Mouse (Mus musculus) splenic B cell, adult 2 months (primary cell): ENCODE measurements around the gene Arl14.
"Not testable (repeated sequence)": the region's sequence is repeated elsewhere in the genome, so short reads cannot be mapped to it uniquely, and the experiment has no call there.

ENCODE experiments used
- DNase-seq: peaks from one replicate; pipeline ENCODE4 v3.0.0-alpha.2; 2011; ENCODE audit warnings: low read depth, low spot score
- H3K27me3 ChIP-seq: 2 replicates; pipeline ENCODE4 v1.6.1; 2012; ENCODE audit warnings: mild to moderate bottlenecking, low read length, moderate library complexity, mixed read lengths; ENCODE audit not compliant: control insufficient read depth, poor library complexity, insufficient read depth, severe bottlenecking
- H3K36me3 ChIP-seq: 2 replicates; pipeline ENCODE4 v1.6.1; 2012; ENCODE audit warnings: mild to moderate bottlenecking, low read length, moderate library complexity, mixed read lengths; ENCODE audit not compliant: control insufficient read depth, poor library complexity, insufficient read depth, severe bottlenecking

Gene Arl14

GRCm38 (mm10) chr3:69231522-69232138 is 9.4 kb downstream of the Arl14 start:
- no peaks in the 10 kb centered on the region for H3K27me3 ChIP-seq
- DNase-seq, result no peak
- H3K36me3 ChIP-seq, result no peaks in the 10 kb centered on the region

DNA sequence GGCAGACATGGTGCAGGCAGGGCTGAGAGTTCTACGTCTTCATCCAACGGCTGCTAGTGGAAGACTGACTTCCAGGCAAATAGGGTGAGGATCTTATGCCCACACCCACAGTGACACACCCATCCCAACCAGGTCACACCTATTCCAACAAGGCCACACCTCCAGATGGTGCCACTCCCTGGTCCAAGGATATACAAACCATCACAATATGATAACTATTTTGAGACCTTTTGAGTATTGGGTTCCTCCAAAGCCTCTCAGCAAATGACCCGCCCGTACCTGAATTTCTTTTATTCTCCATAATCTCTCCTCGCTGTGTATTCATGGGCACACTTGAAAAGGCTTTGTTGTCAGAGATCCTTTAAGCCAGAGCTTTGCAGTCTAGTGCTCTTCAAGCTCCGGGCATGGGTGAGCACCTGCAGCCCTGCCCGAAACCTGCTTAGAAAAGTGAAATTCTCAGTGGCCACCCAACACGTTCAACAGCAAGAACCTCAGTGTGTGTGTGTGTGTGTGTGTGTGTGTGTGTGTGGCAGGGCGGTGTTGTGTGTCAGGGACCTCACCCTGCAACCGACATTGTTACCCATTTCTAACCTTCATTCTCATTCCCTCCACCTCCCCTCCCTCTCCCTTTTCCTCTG is 11.5 kb downstream of the Arl14 start:
- not testable (repeated sequence) for H3K36me3 ChIP-seq, DNase-seq

GRCm38 (mm10) chr3:69234525-69234924 is 12.3 kb downstream of the Arl14 start:
- DNase-seq, result no peak
- Histone ChIP-seq H3K36me3 (no peaks in the 10 kb centered on the region), H3K27me3 (no peaks in the 10 kb centered on the region)

More for the DNA sequence above, 11.5 kb downstream of the Arl14 start:
- H3K27me3 ChIP-seq, result not testable (repeated sequence)

DNA sequence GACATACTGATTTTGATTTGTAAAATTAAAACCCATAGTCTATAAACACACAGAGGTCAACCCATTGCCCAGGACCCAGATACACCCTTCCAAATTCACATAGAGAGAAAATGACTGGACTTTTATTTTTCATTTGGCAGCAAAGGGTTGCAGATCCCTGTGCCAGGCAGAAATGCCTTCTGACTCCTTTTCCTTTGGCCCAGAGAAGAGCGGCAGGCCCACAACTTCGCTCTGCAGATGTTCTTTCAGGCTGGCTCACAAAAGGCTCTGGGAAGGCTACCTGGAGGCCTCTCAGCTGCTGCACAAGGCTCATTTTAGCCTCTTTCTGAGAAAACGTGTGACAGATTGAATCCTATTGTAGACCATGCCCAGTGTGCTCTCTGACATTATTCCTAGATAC is 13.6 kb downstream of the Arl14 start:
- Histone ChIP-seq H3K27me3 (no peaks in the 10 kb centered on the region), H3K36me3 (no peaks in the 10 kb centered on the region)
- DNase-seq, result no peak

DNA sequence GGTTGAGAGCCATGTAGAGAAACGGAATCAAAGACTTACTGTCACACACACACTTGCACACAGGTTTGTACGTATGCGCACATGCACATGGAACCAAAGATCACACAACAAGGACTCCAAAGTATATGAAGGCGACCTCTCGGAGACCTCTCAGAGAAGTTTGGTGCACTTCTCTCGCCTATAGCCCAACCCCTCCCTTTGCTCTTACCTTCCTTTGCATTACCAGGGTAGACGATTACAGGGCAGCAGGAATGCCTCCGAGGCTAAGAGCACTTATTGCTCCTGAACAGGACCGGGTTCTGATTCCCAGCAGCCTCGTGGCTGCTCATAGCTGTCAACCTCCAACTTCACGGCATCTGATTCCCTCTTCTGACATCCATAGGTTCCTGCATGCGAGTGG is 14.3 kb downstream of the Arl14 start:
- Histone ChIP-seq H3K36me3 (no peaks in the 10 kb centered on the region), H3K27me3 (no peaks in the 10 kb centered on the region)
- no peak for DNase-seq

DNA sequence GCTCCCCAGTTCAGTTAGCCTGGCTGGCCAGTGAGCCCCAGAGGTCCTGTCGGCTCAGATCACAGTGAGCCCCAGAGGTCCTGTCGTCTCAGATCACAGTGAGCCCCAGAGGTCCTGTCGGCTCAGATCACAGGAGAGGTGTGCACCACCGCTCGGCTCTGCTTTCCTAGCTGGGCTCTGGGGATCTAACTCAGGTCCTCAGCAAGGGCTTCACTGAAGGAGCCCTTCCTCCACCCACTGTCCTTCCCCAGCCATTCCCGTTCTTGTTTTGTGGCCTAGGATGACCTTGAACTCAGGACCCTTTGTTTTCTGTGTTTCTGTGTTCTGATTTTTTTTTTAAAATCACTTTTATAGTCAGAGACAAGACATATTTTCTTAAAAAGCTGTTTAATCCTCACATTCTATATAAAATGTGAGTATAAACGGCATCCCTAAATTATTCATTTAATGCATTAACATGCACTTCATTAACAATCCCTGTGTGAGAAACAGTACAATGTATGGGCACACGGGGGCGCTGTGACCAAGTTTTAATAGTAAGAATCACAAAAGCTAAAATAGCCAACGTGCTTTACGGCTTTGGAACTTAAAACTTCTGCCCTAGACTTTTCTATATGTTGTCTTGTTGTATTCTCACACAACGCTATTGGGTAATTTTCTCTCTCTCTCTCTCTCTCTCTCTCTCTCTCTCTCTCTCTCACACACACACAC is 16.1 kb downstream of the Arl14 start:
- H3K36me3 ChIP-seq, result no peaks in the 10 kb centered on the region
- DNase-seq, result peak; percentile 77
- no peaks in the 10 kb centered on the region for H3K27me3 ChIP-seq

DNA sequence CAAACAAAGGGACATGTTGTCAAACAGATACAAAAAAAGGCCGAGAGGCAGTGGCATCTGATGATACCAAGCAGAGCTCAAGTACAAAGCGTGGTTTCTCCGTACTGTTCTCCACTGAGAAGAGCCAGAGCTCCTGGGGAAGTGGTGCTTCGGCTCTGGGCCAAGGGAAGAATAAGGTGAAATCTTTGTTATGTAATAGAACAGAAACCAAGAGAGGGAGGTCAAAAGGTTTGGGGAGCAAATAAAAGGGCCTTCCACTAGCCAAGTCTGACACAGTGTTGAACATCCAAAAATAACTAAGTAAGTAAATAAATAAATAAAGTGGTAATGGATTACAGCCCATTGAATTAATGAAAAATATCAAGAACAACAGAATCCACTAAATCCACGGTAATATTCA is 17.0 kb downstream of the Arl14 start:
- Histone ChIP-seq H3K36me3 (no peaks in the 10 kb centered on the region), H3K27me3 (no peaks in the 10 kb centered on the region)
- DNase-seq, result no peak

GRCm38 (mm10) chr3:69241020-69241419 is 18.8 kb downstream of the Arl14 start:
- no peak for DNase-seq
- no peaks in the 10 kb centered on the region for H3K36me3 ChIP-seq
- no peaks in the 10 kb centered on the region for H3K27me3 ChIP-seq

DNA sequence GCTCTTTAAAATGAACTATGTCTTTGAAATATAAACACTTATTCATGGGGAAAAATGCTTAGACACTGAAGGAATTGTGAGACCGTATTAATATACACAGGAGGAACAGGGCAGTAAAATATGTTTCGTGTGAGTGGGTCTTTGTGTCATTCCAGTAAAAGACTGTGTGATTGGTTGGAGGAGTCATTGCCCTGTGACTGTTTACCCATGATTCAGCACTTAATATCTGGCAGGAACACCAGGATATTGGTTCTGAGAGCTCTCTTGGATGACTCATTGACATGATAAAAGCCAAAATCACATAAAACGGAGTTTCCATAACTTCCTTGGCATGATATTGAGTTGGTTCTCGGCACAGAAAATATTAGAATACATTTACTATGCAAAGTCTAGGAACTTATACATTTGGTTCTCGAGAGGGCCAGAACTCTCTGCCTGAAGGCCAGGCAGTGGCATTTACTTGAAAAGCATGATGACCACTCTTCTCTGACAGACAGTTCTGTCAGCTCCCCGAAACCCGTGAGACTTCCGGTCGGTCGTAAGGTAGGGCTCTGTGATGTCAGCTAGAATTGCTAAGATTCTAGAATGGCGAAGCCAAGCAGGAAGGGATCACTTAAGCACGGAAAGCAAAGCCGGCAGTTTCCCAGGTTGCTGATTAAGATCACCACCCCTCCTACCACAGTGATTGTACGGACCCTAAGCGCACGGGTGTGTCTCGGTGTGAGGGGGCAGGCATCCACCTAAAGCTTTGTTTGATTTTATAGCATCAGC is 31.1 kb downstream of the Arl14 start:
- H3K36me3 ChIP-seq, result no peaks in the 10 kb centered on the region
- H3K27me3 ChIP-seq, result no peaks in the 10 kb centered on the region
- no peak for DNase-seq

- DNase-seq, result no peak
- Histone ChIP-seq H3K36me3 (no peaks in the 10 kb centered on the region), H3K27me3 (no peaks in the 10 kb centered on the region)
Observed at GRCm38 (mm10) chr3:69254676-69255075, 32.5 kb downstream of the Arl14 start.

DNA sequence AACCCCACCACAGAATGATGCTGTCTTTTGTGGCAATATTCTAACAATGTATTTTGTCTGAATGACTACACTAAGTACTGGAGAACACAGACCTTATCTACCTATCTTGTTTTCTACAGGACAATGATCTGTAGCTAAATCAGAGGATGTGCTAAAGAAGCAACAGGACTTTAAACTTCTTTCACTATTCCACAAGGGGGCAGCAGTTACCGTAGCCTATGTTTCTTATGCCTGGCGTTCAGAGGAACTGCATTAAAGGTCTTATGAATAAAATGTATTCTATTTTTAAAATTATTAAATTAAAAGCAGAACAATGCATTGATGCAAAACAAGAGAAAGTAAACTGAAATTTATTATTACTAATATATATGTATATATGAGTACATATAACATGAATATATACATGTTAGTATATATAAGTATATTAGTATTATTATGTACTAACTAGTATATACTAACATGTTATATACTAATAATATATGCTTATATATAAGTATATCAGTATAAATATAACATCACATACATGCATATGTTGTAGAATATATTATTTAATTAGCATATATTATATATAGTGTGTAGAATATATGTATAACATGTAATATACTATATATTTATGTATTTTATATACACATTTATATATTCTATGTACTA is 35.0 kb downstream of the Arl14 start:
- DNase-seq, result peak; percentile 81
- H3K36me3 ChIP-seq, result no peaks in the 10 kb centered on the region
- H3K27me3 ChIP-seq, result no peaks in the 10 kb centered on the region

GRCm38 (mm10) chr3:69263010-69263643 is 40.9 kb downstream of the Arl14 start:
- DNase-seq, result no peak

GRCm38 (mm10) chr3:69264299-69264698 is 42.1 kb downstream of the Arl14 start:
- not testable (repeated sequence) for DNase-seq, H3K36me3 ChIP-seq, H3K27me3 ChIP-seq

More at GRCm38 (mm10) chr3:69263010-69263643, 40.9 kb downstream of the Arl14 start:
- Histone ChIP-seq H3K36me3 (no peaks in the 10 kb centered on the region), H3K27me3 (no peaks in the 10 kb centered on the region)

DNA sequence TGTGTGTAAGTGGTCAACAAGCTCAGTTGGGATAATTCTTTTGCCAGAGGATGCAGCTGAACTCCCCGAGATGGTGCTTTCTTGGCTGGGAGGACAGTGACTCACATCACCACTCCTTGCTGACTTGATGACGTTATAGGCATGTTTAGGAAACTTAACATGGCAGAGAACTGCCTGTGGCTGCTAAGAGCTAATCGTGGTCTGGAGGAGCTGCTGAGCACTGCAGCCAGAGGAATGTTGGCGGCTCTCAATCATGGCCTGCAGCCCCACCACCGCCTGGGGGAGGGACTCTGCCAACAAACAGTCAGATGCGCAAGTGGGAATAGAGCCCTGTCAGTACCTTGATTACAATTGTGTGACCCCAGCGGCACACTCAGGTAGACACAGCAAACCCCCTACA is 49.6 kb downstream of the Arl14 start:
- no peaks in the 10 kb centered on the region for H3K36me3 ChIP-seq
- no peak for DNase-seq
- no peaks in the 10 kb centered on the region for H3K27me3 ChIP-seq
